Mouse (Mus musculus): ENCODE data around the gene Colgalt2. TPM values are rescaled to one million over a fixed set of nuclear protein-coding genes. Genes with fewer than 3 reads are reported as not detected.
"Not testable (repeated sequence)": the region's sequence is repeated elsewhere in the genome, so short reads cannot be mapped to it uniquely, and the experiment has no call there.

Colgalt2 gene
- polyA plus RNA-seq, 1 experiment, result 0.52 TPM

DNA sequence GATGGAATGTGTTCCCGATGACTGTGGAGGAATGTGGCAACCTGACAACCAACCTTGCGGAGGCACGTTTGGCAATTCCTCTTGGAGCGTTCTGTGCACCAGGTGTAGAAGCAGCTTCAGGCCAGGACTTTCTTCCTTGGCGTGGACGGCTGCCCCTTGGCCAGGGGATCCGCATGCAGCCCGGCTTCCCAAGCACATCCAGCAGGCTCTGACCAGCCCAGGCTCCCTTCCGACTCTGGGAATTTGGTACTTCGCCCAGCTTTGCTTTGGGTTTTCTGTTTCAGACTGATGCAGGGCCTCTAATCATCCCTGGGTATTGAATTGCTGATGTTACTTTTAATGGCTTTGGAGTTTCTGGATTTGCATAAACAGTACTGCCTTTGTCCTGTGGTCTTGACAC is 14.8 kb downstream of the Colgalt2 start:
- no peak for DNase-seq (ENCODE audit: low read depth, low spot score)
- 84% methylated on average over 10 of the region's 10 CpGs for WGBS

DNA sequence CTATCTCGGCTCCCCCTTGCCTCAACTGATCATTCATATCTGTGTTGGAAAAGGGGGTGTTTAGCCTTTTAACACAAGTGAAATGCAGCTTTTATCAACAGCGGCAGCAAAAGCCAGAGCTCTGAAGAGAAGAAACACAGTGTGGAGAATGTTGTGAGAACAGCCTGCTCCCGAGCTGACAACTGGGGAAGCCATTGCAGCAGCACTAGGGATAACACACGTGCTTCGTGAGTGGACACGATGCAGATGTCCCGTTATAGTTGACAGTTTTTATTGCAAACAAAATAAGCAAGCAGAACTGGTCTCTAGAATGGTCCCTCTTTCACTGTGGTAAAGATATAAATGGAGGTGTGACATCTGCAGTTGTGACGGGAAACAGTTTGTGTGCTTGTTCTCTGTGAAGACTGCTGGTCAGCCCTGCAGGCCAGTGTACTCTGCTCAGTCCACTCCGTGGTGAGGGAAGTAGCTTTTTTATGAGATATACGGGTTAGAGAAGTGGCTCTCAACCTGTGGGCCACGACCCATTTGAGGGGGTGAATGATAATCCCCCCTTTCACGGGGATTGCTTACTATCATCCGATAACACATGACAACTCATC is 16.8 kb downstream of the Colgalt2 start:
- no peak for DNase-seq (ENCODE audit: low read depth, low spot score)
- 63% methylated on average over 13 of the region's 13 CpGs for WGBS

DNA sequence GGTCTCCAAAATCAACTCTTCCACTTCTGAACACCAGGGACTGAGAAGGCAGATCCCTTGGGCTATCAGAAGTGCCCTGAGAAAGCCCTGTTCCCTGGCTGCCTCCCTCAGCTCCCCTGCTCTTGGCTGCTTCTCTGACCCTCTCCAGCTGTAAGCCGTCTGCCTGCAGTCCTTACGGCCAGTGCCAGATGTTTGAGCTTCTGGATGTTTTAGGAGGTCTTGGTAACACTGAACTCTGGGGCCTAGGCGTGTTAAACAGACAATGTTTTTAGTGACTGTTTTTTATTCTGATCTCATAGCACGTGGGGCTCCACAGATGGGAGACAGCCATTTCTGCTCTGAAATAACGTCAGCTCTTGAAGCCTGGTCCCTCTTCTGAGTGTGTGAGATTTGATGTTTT is 18.0 kb downstream of the Colgalt2 start:
- no peak for DNase-seq (ENCODE audit: low read depth, low spot score)
- WGBS, result 34% methylated on average over 5 of the region's 5 CpGs

DNA sequence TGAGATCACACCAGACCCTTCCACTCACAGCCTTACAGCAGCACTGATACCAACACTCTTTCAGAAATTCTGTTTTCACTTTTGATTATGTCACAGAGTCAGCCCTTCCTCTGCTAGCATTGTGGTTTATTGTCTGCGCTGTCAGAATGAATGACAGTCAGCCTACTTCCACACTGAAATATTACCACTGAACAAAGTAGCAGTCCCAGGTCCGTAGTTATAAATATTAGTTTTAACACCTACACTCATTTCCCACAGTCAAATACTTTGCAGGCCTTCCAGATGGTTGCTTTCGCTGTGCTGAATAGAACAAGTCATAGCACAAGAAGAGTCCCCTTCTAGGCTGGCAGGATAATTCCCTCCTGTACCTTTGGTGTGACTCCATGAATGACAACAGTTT is 22.7 kb downstream of the Colgalt2 start:
- DNase-seq (ENCODE audit: low read depth, low spot score), result no peak
- 68% methylated on average over 3 of the region's 3 CpGs for WGBS

DNA sequence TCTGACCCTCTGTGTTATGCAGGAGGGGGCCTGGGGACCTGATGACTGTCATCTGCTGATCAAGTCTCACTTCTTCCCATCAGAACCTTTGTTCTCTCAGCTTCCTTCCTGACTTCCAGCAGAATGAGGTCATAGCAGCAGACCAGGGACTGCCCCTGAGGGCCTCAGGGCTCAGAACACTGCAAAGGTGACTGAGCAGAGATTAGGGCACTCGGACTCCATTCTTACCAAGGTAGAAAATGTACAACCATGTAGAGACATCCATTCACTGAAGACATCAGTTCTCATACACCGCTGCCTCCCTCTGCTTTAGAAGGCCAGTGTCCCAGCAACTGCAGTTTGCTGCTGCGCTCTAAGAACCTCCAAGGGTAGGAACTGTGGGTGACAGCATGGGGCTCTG is 23.4 kb downstream of the Colgalt2 start:
- 92% methylated on average over 3 of the region's 3 CpGs for WGBS
- DNase-seq (ENCODE audit: low read depth, low spot score), result no peak

DNA sequence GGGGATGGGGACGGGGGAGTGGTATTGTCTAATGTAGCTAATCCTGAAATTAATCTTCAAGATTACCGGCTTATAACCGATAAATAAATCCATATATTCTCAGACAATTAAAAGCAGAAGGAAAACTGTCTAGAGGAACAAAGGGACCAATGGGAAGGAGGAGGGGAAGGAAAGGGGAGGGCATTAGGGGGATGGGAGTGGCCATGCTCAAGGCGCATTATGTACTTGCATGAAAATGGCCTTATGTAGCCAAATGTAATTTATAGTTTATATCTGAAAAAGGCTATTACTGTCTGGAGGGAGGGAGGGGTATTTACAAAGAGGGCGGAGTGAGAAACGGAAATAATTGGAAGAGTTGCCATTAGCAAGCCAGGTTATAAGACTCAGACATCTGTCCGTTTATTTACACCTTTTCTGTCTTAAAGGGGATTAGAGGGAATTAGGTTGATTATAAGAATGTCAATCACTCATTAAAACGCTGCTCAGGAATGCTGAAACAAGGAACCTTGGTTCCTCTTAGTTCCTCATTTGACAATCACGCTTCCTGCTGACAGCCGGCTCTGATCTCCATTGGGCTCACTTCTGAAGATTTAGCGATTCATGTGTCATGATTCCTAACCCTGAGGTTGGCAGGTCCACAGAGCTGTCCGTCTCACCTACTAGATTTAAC is 28.4 kb downstream of the Colgalt2 start:
- no peak for DNase-seq (ENCODE audit: low read depth, low spot score)
- 45% methylated on average over 12 of the region's 12 CpGs for WGBS

DNA sequence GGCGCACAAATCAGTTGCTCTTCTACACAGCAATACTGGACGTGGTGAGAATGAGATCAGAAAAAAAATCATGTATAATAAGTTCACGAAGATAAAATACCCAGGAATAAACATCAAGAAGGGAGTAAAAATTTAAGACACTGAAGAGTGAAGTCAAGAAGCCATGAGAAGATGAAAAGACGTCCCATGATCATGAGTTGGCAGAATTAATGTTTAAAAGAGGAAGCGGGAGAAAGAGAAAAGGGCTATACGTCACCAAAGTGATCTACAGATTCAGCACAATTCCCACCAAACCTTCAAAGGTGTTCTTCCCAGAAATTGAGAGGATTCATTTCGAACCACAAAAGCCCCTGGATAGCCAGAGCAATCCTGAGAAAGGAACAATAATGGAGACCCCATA is 30.2 kb downstream of the Colgalt2 start:
- DNase-seq (ENCODE audit: low read depth, low spot score), result no peak
- 81% methylated on average over 7 of the region's 7 CpGs for WGBS

DNA sequence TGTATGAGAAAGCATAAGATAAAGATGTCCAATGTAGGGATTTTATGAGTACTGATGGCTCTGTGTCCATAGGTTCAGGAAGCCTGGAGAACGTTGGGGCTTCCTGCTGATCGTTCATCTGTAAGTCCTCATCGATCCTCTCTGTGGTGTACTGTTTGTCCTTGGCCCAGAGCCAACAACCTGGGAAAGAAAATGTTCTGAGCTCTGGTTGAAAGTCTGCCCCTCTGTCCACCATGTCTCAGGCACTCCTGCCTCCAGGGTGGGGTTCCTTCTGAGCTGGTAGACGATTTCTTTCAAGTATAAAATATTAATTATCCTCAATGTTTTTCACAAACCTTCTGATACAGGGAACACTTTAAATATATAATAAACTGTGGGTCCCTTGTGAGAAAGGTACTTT is 34.5 kb downstream of the Colgalt2 start:
- 56% methylated on average over 4 of the region's 4 CpGs for WGBS
- DNase-seq (ENCODE audit: low read depth, low spot score), result no peak

DNA sequence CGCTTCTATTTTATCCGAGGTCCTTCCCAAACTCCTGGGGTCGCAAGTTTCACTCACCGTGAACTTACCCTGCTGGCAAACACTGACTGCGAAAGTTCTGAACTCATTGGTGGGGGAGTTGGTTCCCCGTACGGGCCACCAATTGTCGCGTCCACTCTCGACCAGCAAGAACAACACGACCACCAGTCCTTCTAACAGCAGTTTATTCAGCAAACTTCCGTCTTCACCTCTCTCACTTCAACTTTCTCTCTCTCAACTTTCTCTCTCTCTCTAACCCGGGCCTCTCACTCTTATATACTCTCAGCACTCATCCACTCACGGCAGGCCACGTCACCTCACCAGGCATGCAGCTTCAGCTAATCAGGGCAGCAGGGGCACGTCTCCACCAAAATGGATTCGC is 37.9 kb downstream of the Colgalt2 start:
- not testable (repeated sequence) for DNase-seq (ENCODE audit: low read depth, low spot score)
- 71% methylated on average over 16 of the region's 17 CpGs for WGBS

DNA sequence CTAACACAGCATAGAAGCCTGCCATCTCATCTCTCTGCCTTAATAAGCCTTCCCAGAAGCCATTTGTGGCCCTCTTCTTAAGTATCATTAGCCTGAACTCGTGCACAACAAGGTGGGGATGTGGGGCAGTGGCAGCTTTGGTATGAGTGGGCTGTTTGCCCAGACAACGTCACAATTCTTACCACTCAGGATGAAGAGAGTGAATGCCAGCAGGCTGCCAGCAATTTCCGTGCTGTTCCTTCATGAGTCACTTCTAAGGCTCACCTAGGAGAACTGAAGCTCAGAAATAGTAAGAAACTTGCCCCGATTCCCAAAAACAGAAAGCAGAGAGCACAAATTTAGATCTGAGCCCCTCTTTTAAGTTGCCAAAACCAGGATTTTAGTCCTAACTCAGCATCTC is 39.8 kb downstream of the Colgalt2 start:
- WGBS, result 47% methylated on average over 4 of the region's 4 CpGs
- no peak for DNase-seq (ENCODE audit: low read depth, low spot score)

DNA sequence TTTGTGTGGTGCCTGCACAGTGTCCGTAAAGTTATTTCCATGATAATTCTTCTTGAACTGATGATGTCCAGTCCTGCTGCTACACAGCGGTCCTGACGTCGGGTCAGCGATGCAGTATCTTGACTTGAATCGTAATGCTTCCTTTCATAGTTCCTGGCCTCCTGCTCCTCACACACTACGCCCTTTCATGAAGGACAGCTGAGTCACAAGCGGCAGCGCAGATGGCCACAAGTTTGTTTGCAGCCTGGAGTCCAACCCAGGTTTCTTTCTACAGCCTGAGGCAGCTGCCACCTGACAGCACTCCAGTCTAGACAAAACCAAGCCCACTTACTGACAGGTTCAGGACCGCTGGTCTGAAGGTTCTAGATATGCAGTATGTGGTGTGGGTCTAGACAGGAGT is 40.2 kb downstream of the Colgalt2 start:
- no peak for DNase-seq (ENCODE audit: low read depth, low spot score)
- WGBS, result 70% methylated on average over 10 of the region's 10 CpGs

DNA sequence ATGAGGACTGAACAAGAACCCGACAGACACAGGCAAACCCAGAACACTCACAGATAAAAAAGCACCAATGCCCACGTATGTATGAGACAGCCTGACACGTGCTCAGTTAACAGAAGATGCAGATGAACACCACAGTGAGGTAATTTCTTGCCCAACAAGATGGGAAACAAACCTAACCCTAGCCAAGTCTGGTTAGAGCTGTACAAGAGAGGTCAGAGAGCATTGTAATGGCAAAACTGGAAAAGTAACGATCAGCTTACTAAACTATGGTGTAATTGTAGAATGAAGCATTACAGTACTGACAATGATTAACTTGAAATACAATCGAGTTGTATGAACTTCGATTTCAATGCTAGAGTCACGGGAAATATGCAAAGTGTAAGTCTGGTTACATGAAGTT is 45.0 kb downstream of the Colgalt2 start:
- DNase-seq (ENCODE audit: low read depth, low spot score), result no peak
- WGBS, result 45% methylated on average over 7 of the region's 7 CpGs

DNA sequence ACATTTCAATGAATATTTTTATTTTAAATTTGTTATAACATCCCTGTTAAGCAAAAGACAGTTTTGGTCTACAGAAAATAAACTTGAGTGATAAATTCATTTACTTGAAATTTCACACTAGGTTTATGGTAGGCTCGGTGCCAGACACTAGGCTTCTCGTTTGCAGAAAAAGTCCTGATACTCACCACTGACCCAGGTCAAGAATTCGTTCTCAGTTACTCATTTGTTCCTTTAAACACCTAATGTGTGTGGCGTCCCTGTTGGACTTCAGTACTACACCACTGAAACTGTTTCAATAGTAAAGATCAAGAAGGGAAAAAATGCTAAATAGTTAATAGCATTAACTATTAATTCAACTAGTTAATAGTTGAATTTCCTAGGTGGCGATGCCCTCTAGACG is 46.3 kb downstream of the Colgalt2 start:
- no peak for DNase-seq (ENCODE audit: low read depth, low spot score)
- 69% methylated on average over 6 of the region's 6 CpGs for WGBS

DNA sequence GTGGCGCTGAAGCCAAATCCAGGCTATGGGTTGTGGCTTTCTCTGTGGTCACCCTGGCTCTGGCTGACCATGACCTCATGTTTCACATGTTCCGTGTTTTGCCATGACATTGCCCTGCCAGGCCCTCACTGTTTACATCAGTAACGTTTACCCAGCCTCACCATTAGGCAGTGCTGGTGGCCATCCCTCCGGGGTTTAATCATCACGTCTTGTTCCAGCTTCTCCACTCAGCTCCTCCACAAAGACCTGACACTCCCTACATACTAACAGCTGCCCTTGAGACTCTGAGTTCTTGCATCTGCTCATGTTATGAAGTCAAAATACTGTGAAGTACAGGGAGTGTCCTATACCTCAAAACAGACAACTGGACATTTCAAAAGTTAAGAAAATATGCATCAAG is 54.9 kb downstream of the Colgalt2 start:
- WGBS, result 45% methylated on average over 5 of the region's 5 CpGs

DNA sequence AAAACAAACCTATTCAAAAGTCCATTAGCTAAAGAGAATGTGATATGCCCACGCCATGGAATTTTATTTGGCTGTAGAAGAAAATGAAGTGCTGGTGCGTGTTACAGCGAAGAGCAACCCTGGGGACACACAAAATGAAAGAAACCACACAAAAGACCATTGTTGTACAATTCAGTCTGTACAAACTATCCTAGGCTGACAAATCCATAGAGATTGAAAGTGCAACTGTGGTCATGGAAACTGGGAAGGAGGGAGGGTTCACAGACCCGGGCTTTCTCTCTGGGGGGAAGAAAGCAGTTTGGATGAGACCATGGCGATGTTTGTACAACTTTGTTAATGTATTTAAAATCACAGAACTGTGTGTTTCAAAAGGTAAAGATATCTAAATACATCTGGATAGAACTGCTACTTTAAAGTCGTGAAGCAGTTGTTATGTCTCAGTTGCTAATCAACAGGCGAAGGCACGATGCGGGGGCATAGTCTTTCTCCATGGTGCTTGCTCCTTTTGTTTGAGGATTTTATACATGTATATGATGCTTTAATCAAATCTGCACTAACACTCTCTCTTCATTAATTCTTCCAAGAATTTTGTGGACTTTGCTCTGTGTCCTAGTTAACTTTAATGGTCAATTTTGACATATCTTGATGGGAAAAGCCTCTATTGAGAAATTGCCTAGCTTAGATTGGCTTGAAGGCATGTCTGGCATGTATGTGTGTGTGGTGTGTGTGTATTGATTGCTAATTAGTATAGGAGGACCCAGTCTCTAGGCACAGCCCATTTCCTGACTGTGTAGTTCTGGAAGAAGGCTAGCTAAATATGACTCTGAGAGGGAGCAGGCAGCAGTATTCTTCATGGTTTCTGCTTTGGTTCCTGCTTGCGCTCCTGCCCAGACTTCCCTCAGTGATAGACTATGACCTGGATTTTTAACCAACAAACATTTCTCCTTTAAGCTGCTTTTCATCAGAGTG is 55.9 kb downstream of the Colgalt2 start:
- no peak for DNase-seq (ENCODE audit: low read depth, low spot score)
- WGBS, result 80% methylated on average over 10 of the region's 10 CpGs

More for the DNA sequence above, 54.9 kb downstream of the Colgalt2 start:
- DNase-seq (ENCODE audit: low read depth, low spot score), result no peak

DNA sequence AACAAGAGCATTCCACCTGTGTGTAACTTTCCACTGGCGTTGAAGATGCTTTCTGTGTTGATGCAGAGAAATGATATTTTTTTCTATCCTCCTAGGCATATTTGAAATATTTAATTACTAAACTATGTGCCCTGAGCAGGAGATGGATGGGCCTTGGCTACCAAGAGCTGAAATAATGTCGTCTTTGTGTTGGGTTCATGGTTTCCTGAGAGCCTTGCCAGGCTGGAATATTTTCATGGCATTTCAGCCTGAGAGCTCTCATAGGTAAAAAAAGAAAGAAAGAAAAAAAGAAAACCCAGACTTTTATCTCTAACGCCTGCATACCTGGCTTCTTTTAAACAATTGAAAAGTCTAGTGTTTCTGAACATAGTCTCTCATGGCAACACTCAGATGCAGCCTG is 56.6 kb downstream of the Colgalt2 start:
- DNase-seq (ENCODE audit: low read depth, low spot score), result no peak
- 63% methylated on average over 3 of the region's 3 CpGs for WGBS

DNA sequence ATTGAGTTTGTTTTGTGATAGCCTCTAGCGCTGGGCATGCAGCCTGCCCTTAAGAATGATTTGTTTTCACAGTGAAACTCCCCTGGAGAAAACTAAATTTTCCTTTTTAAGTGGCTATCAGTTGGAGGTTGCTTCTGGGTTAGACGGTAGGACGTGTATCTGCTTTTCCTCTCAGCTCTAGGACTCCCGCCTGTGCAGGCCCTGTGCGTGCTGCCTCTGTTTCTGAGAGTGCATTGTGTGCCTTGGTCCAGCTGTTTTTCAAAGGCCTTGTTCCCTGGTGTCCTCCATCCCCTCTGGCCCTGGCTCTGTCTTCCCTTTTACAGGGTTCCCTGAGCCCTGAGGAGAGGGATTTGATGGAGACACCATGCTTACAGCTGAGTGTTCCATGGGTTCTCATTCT is 58.0 kb downstream of the Colgalt2 start:
- 72% methylated on average over 5 of the region's 5 CpGs for WGBS
- no peak for DNase-seq (ENCODE audit: low read depth, low spot score)

DNA sequence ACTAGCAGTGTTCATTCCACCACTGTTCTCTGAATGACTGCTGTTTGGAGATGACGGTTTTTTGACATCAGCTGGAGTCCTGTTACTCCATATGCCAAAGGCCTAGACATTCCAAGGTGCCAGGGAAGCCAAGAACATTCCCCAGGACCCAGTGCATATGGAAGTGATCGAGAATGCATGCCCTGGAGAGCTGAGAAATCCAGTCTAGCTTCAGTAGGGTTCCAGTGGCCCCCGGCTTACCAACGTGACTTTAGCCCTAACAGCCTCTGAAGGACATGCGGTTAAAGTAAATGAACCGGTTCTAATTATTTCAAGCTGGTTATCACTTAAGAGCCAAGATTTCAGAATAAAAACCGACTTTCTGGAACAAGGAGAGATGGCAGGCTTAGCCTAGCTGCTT is 59.4 kb downstream of the Colgalt2 start:
- WGBS, result 88% methylated on average over 7 of the region's 7 CpGs
- no peak for DNase-seq (ENCODE audit: low read depth, low spot score)

DNA sequence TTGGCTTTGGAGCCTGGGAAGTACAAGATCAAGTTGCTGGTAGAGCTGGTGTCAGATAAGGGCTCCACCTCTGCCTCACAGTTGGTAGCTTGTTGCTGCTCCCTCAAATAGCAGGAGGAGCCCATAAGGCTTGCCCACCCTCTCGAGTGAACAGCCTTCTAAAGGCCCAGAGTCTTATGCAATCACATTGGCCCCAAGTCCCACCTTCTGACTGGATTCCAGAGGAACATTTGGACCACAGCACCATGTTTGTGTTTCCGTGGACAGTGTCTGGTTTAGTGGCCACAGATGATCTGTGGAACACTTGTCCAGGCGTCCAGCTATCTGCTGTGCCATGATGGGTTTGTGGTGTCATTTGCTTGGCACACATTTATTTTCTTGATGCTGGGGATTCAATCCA is 61.3 kb downstream of the Colgalt2 start:
- no peak for DNase-seq (ENCODE audit: low read depth, low spot score)
- WGBS, result 68% methylated on average over 3 of the region's 3 CpGs

DNA sequence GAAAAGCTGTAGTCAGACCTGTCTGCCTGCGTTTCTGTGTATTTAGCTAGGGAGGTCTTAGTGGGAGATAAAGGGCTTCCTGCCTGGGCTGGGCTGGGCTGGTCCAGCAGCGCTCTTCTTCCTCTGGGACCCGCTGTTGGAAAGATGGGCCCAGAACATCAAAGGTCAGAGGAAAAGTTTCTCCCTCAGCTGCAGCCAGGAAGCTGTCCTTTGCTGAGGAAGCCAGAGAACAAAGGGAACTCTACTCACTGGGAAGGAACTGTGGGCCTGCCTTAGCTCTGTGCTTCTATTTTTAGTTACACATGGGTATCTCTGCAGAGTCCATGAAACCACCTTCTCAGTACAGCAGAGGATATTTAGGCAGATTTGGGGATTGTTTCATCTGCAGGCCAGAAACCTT is 62.2 kb downstream of the Colgalt2 start:
- WGBS, result 40% methylated on average over 3 of the region's 3 CpGs
- no peak for DNase-seq (ENCODE audit: low read depth, low spot score)

DNA sequence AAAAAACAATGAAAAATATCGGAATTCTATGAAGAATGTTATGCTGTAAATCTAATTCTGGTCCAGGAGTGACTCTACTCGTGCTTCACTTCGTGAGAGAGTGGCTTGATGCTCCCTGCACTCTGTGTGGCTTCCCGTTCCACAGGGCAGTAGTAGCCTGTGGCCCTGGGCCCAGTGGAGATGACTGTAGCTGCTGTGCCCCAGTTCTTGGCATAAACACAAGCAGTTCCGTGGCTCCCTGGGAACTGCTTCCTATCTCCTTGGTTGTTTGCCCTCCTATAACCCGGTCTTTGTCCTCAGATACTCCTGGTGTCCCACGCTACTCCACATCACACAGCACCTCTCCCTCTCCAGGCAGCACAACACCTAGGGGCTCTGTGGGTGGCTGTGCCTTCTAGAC is 62.7 kb downstream of the Colgalt2 start:
- DNase-seq (ENCODE audit: low read depth, low spot score), result no peak
- WGBS, result 65% methylated on average over 7 of the region's 7 CpGs

All from large intestine, adult 2 months (tissue).